Mouse (Mus musculus) liver, embryonic 18 days (tissue): ENCODE measurements around the gene Tmem246. TPM values are rescaled to one million over a fixed set of nuclear protein-coding genes. Genes with fewer than 3 reads are reported as not detected.

ENCODE experiments used
- polyA plus RNA-seq: library from polyadenylated mRNA; depleted of rRNA; stranded (reverse); fragments of >200 nt; gene quantifications from 2 replicates; pipeline ENCODE4 v1.2.3, GENCODE M21; 2012; rRNA removed

Gene Tmem246
- 2.8 and 3.3 TPM in 2 replicates for polyA plus RNA-seq

DNA sequence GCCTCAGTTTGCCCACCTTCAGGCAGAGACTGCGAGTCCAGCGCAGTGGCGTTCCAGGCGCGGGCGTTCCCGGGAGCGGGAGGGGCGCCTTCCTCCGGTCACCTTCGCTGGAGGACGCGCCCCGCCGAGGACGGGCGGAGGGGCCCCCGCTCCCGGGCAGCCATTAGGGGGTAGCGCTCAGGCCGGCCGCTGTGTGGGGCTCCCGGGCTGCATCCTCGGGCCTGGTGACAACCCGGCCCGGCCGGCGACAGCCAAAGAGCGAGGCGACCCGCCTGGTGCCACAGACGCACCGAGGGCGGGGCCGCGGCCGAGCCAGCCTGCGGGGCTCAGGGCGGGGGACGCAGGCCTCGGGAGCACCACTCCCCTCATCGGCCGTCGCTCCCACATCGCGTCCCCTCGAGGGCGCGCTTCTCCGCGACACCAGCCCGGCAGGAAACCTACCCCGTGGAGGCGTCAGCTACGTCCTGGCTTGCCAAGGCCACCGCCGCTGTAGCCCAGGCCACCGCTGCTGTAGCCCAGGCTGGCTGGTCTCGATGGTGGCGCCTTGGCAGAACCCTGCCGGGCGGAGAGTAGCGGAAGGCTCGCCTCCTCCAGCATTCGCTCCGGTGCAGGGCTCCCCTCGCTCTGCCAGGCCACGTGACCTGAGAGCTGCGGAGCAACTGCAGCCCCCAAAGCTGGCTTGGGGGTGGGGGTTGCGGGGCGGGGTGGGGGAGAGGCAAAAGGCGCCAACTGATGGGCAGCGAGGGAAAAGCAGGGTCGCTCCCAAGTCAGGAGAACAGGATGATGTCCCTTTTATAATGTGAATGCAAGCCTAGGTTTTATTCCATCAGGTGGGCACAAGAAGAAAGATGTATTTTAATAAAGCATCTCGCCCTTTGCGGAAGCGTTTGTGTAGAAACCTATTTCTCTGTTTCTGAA is at the start of gene Tmem246:
Gene Tmem246, minus strand, starts transcription at position 694 of the 918 bp plus-strand sequence.

DNA sequence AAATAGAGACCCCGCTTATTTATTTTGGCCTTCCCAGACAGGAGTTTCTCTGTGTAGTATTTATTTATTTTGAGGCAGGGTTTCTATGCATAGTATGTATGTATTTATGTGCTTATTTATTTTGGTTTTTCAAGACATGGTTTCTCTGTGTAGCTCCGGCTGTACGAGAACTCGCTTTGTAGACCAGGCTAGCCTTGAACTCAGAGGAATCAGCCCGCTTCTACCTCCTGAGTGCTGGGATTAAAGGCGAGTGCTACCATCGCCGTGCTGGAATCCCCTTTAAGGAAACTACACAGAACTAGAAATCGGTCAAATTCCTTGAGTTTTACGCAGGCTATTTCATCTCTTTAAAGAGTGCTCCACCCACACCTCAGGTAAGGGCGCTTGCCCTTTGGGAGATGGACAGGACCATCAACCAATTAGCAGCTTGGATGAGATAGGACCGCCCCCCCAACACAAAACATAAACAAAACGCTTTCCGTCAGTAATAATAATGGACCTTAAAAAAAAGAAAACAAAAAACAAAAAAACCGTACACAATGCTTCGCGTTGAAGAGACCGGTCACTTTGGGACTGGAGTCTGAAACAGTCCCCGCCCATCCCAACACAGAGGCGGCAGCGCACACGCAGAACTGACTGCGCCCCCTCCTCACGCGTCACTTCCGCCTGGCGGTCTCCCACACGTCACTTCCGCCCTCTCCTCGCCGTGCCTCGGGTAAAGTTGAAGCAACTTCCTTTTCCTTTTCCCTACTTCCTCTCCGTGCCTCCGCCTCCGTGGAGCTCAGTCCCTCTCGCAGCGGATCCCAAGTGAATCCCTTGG is 33.9 kb upstream of the Tmem246 start, which contains the start of gene Rnf20:
Gene Rnf20, plus strand, starts transcription at position 688 of the 820 bp plus-strand sequence.

DNA sequence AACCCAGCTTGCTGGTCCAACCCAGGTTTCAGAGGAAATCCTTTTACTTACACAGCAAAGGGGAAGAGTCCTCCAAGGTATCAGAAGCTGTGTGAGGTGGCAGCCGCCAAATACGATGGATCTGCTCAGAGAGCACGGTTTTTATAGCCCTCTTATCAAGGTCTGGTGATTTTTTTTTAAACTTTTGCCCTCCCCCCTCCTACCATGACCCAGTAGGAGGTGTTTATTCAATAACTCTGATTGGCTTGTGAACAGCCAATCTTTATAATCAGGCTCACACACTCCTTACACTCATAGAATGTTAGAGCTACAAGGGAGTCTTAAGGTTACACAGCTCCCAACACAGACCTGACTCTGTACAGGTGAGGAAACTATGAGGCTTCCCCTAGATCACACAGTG is 48.3 kb downstream of the Tmem246 start, which contains the start of gene Aldob:
Gene Aldob, minus strand, starts transcription at position 164 of the 400 bp plus-strand sequence.

Other genes starting within 250 kb of the Tmem246 start
- gene Acnat2, start 189.7 kb downstream of the Tmem246 start, polyA plus RNA-seq, result 5.8 and 8.0 TPM in 2 replicates
- gene Acnat1, start 124.0 kb downstream of the Tmem246 start, polyA plus RNA-seq, result 8.8 and 10.5 TPM in 2 replicates
- gene Baat, start 91.3 kb downstream of the Tmem246 start, polyA plus RNA-seq, result 6.3 and 11.9 TPM in 2 replicates
- gene Mrpl50, start 76.8 kb downstream of the Tmem246 start, polyA plus RNA-seq, result 28.9 and 29.5 TPM in 2 replicates
- 1.7 and 1.8 TPM in 2 replicates for gene Zfp189, start 76.7 kb downstream of the Tmem246 start, polyA plus RNA-seq
- 895 and 929 TPM in 2 replicates for gene Aldob, start 48.3 kb downstream of the Tmem246 start, polyA plus RNA-seq
- 11.6 and 13.4 TPM in 2 replicates for gene Rnf20, start 34.1 kb upstream of the Tmem246 start, polyA plus RNA-seq
- not detected in 2 replicates for gene Ppp3r2, start 84.1 kb upstream of the Tmem246 start, polyA plus RNA-seq
- gene Grin3a, start 247.9 kb upstream of the Tmem246 start, polyA plus RNA-seq, result under 0.01 TPM in 2 replicates